Mouse (Mus musculus) liver, postnatal 0 days (tissue): ENCODE data around the gene Muc3.

ENCODE experiments used
- CTCF ChIP-seq: sonication (generic); IDR thresholded peaks from 2 replicates; pipeline ENCODE4 v1.5.1; 2016; ENCODE audit warnings: antibody characterized with exemption, low read depth
- EP300 ChIP-seq: IDR thresholded peaks from 2 replicates; pipeline ENCODE4 v1.6.1; 2016; ENCODE audit warnings: antibody characterized with exemption, low read depth, mild to moderate bottlenecking

- TF ChIP-seq CTCF (no peak), EP300 (no peak)
Measured at GRCm38 (mm10) chr5:137129281-137129680, 19.8 kb downstream of the Muc3 start.
